14 mouse cellular contexts compared by ENCODE assay signal in the genomic region with DNA sequence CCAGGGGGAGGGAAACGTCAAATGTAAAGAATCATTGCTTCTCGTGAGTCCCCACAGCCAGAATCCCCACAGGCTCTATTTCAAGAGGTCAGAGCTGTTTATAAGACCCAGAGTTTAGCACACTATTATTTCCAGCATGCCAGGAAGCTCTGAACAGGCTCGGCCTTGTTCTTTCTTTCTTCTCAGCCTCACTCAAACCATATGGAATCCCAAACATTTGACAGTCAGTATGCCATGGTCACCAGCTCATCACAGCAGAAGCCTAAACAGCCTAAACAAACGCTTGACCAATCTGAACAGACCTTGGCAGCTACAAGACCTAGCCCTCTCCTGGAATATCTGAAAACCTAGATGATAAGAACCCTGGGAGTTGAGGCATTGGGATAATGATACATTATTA.
"Had no signal": no experiment of that assay in that cellular context is flagged by ENCODE, and none has a peak within 500 bp of the region (broad histone marks: within the 10 kb centered on the region; RNA-seq: fewer than 3 reads in every experiment).

No protein-coding gene starts in this region.

- H3K4me1 ChIP-seq: kidney, embryonic 15.5 days; limb, embryonic 10.5 days; liver, embryonic 15.5 days; midbrain, embryonic 13.5 days had no signal

- H3K4me2 ChIP-seq: kidney, embryonic 15.5 days; liver, embryonic 11.5 days; liver, embryonic 15.5 days; midbrain, embryonic 13.5 days had no signal

- DNase-seq: kidney, postnatal 14 days; lung, adult 2 months; lung, postnatal 14 days; right cerebral cortex, postnatal 25 days; thymus, postnatal 36 days had no signal

- H3K9me3 ChIP-seq: kidney, embryonic 15.5 days; limb, embryonic 10.5 days; liver, embryonic 15.5 days; megakaryocyte, embryonic 14.5 days; midbrain, embryonic 13.5 days had no signal

- H3K4me3 ChIP-seq: kidney, embryonic 15.5 days; left cerebral cortex, adult 2 months; limb, embryonic 10.5 days; liver, embryonic 15.5 days; megakaryocyte, embryonic 14.5 days; midbrain, embryonic 13.5 days had no signal

- H3K27me3 ChIP-seq: kidney, embryonic 15.5 days; liver, embryonic 15.5 days; megakaryocyte, embryonic 14.5 days; midbrain, embryonic 13.5 days had no signal

- H3K27ac ChIP-seq: kidney, embryonic 15.5 days; left cerebral cortex, adult 2 months; limb, embryonic 10.5 days; liver, embryonic 15.5 days; macrophage; midbrain, embryonic 13.5 days; stomach, postnatal 0 days had no signal

- H3K36me3 ChIP-seq: kidney, embryonic 15.5 days; limb, embryonic 10.5 days; liver, embryonic 15.5 days; midbrain, embryonic 13.5 days had no signal

- ATAC-seq: midbrain, embryonic 13.5 days had no signal

- H3K9ac ChIP-seq: kidney, embryonic 15.5 days; liver, embryonic 15.5 days; midbrain, embryonic 13.5 days had no signal
